Mouse (Mus musculus): ENCODE data around the gene Cmya5.

GRCm38 (mm10) chr13:93179522-93179921 is 35.0 kb upstream of the Cmya5 start:
- TF ChIP-seq CTCF (IDR thresholded peaks at IDR 0.05; ENCODE audit: low read depth) (no peak), EP300 (IDR thresholded peaks at IDR 0.05; ENCODE audit: low read depth) (no peak)

Data from liver, embryonic 14.5 days (tissue).